Mouse (Mus musculus) forebrain, embryonic 14.5 days (tissue): ENCODE results near the gene Pfkfb3. TPM values are rescaled to one million over a fixed set of nuclear protein-coding genes. Genes with fewer than 3 reads are reported as not detected.

Experiments used
- ATAC-seq: fragments of 200-750 bp; cut with Nextera tagmentation; 2 replicates; pipeline ENCODE4 v1.8.0; 2017; ENCODE audit warnings: mild to moderate bottlenecking, moderate library complexity
- DNase-seq: peaks from one replicate; pipeline ENCODE4 v3.0.0-alpha.2; 2015; ENCODE audit warnings: low spot score
- H3K27ac ChIP-seq: fragments of 300-500 bp; sonication (generic); 2 replicates; pipeline ENCODE4 v1.5.1; 2014; ENCODE audit warnings: low read depth, mild to moderate bottlenecking, control low read depth, low read length, moderate library complexity
- H3K27me3 ChIP-seq: fragments of 300-500 bp; sonication (generic); replicated peaks from 2 replicates; pipeline ENCODE4 v1.6.1; 2014; ENCODE audit warnings: low read length, control low read depth, mixed read lengths; ENCODE audit not compliant: control insufficient read depth, insufficient read depth
- H3K36me3 ChIP-seq: fragments of 300-500 bp; sonication (generic); 2 replicates; pipeline ENCODE4 v1.6.1; 2014; ENCODE audit warnings: low read length, control low read depth; ENCODE audit not compliant: control insufficient read depth, insufficient read depth
- H3K4me1 ChIP-seq: fragments of 300-500 bp; sonication (generic); 2 replicates; pipeline ENCODE4 v1.6.1; 2014; ENCODE audit warnings: antibody characterized with exemption, low read length, control low read depth; ENCODE audit not compliant: control insufficient read depth, insufficient read depth
- H3K4me2 ChIP-seq: fragments of 300-500 bp; sonication (generic); 2 replicates; pipeline ENCODE4 v1.6.1; 2014; ENCODE audit warnings: mild to moderate bottlenecking, control low read depth, low read length
- H3K4me3 ChIP-seq: fragments of 300-500 bp; sonication (generic); 2 replicates; pipeline ENCODE4 v1.5.1; 2014; ENCODE audit warnings: low read depth, low read length, control low read depth
- H3K9ac ChIP-seq: fragments of 300-500 bp; sonication (generic); 2 replicates; pipeline ENCODE4 v1.6.1; 2014; ENCODE audit warnings: mild to moderate bottlenecking, low read length, control low read depth, moderate library complexity
- H3K9me3 ChIP-seq: fragments of 300-500 bp; sonication (generic); replicated peaks from 2 replicates; pipeline ENCODE4 v1.6.1; 2016; ENCODE audit warnings: low read length, control low read depth, mixed read lengths; ENCODE audit not compliant: control insufficient read depth
- WGBS: fragments of 180-500 bp; shearing (Covaris S2); extraction: QIAGEN DNeasy Blood & Tissue Kit; methylation state at CpG from one replicate; pipeline ENCODE4 v1.1.7; 2014; 5-methylcytosine and 5-hydroxymethylcytosine counted together
- polyA plus RNA-seq: library from polyadenylated mRNA; unstranded; fragments of >200 nt; fragmentation: Nextera tagmentation; extraction: Ambion mirVana; gene quantifications from 2 replicates; pipeline ENCODE4 v1.2.1, GENCODE M21; 2014

Pfkfb3 gene
- polyA plus RNA-seq, 1 experiment from 2014 or later = 19.8 TPM

GRCm38 (mm10) chr2:11557244-11557643, 3.4 kb upstream of the Pfkfb3 start:
- H3K4me1 ChIP-seq = peaks cover 4% of the 10 kb centered on the region; the same call in 1 of the 2 replicates
- ATAC-seq = no peak

GRCm38 (mm10) chr2:11555316-11555715, 1.4 kb upstream of the Pfkfb3 start:
- Histone ChIP-seq H3K27ac (no peak overlapping the region), H3K4me2 (no peak overlapping the region), H3K4me3 (no peak overlapping the region), H3K27me3 (peaks cover 4% of the 10 kb centered on the region; the same call in 1 of the 2 replicates), H3K9ac (no peak overlapping the region), H3K9me3 (no peaks in the 10 kb centered on the region), H3K36me3 (no peaks in the 10 kb centered on the region), H3K4me1 (peaks cover 4% of the 10 kb centered on the region; the same call in 1 of the 2 replicates)
- ATAC-seq (no peak), DNase-seq (no peak)
- WGBS = 56% methylated on average over 6 of the region's 6 CpGs

More at GRCm38 (mm10) chr2:11557244-11557643, 3.4 kb upstream of the Pfkfb3 start:
- Histone ChIP-seq H3K27ac (no peak overlapping the region), H3K4me2 (no peak overlapping the region), H3K9ac (no peak overlapping the region), H3K9me3 (no peaks in the 10 kb centered on the region), H3K36me3 (no peaks in the 10 kb centered on the region), H3K4me3 (no peak overlapping the region), H3K27me3 (peaks cover 4% of the 10 kb centered on the region; the same call in 1 of the 2 replicates)
- no peak for DNase-seq
- 48% methylated on average over 3 of the region's 3 CpGs for WGBS

- H3K4me2 ChIP-seq = peak overlapping the region; percentile 99
- no peak overlapping the region for H3K27ac ChIP-seq
- WGBS = 5% methylated on average over 15 of the region's 15 CpGs
- no peaks in the 10 kb centered on the region for H3K36me3 ChIP-seq
- H3K9me3 ChIP-seq = no peaks in the 10 kb centered on the region
- ATAC-seq = peak; percentile 40
- peaks cover 4% of the 10 kb centered on the region; the same call in 1 of the 2 replicates for H3K27me3 ChIP-seq
- peak overlapping the region; percentile 55 for H3K4me3 ChIP-seq
- H3K4me1 ChIP-seq = peaks cover 4% of the 10 kb centered on the region; the same call in 1 of the 2 replicates
- peak overlapping the region; percentile 68 for H3K9ac ChIP-seq
- peak; percentile 10 for DNase-seq
Measured at GRCm38 (mm10) chr2:11552966-11553451, 868 bp downstream of the Pfkfb3 start.

GRCm38 (mm10) chr2:11552297-11552821, 1.5 kb downstream of the Pfkfb3 start:
- ATAC-seq (peak; percentile 18), DNase-seq (no peak)
- WGBS = 10% methylated on average over 9 of the region's 9 CpGs
- Histone ChIP-seq H3K4me2 (peak overlapping the region; percentile 99; the same call in 1 of the 2 replicates), H3K4me1 (peaks cover 4% of the 10 kb centered on the region; the same call in 1 of the 2 replicates), H3K27ac (no peak overlapping the region), H3K9ac (no peak overlapping the region), H3K36me3 (no peaks in the 10 kb centered on the region), H3K4me3 (no peak overlapping the region), H3K9me3 (no peaks in the 10 kb centered on the region), H3K27me3 (peaks cover 4% of the 10 kb centered on the region; the same call in 1 of the 2 replicates)

GRCm38 (mm10) chr2:11551726-11552125, 2.2 kb downstream of the Pfkfb3 start:
- H3K27me3 ChIP-seq = peaks cover 4% of the 10 kb centered on the region; the same call in 1 of the 2 replicates
- no peaks in the 10 kb centered on the region for H3K9me3 ChIP-seq
- peaks cover 4% of the 10 kb centered on the region; the same call in 1 of the 2 replicates for H3K4me1 ChIP-seq
- H3K4me3 ChIP-seq = no peak overlapping the region
- H3K9ac ChIP-seq = no peak overlapping the region
- no peaks in the 10 kb centered on the region for H3K36me3 ChIP-seq
- no peak overlapping the region for H3K4me2 ChIP-seq
- 3% methylated on average over 1 of the region's 1 CpGs for WGBS
- DNase-seq = no peak
- no peak for ATAC-seq
- H3K27ac ChIP-seq = no peak overlapping the region

- no peaks in the 10 kb centered on the region for H3K36me3 ChIP-seq
- no peak for DNase-seq
- H3K9ac ChIP-seq = no peak overlapping the region
- no peaks in the 10 kb centered on the region for H3K9me3 ChIP-seq
- H3K4me3 ChIP-seq = no peak overlapping the region
- H3K27me3 ChIP-seq = no peaks in the 10 kb centered on the region; the same call in 1 of the 2 replicates
- H3K4me2 ChIP-seq = no peak overlapping the region
- H3K4me1 ChIP-seq = peaks cover 4% of the 10 kb centered on the region; the same call in 1 of the 2 replicates
- 91% methylated on average over 10 of the region's 10 CpGs for WGBS
- H3K27ac ChIP-seq = no peak overlapping the region
- ATAC-seq = no peak
Measured at GRCm38 (mm10) chr2:11548508-11548907, 5.4 kb downstream of the Pfkfb3 start.

- 52% methylated on average over 2 of the region's 2 CpGs for WGBS
Measured at GRCm38 (mm10) chr2:11547609-11548008, 6.3 kb downstream of the Pfkfb3 start.

GRCm38 (mm10) chr2:11546091-11546490, 7.8 kb downstream of the Pfkfb3 start:
- Histone ChIP-seq H3K4me2 (no peak overlapping the region), H3K4me3 (no peak overlapping the region), H3K9ac (no peak overlapping the region), H3K4me1 (no peaks in the 10 kb centered on the region), H3K9me3 (no peaks in the 10 kb centered on the region), H3K36me3 (no peaks in the 10 kb centered on the region), H3K27ac (no peak overlapping the region), H3K27me3 (no peaks in the 10 kb centered on the region)
- DNase-seq (no peak), ATAC-seq (no peak)
- 87% methylated on average over 8 of the region's 8 CpGs for WGBS

More at GRCm38 (mm10) chr2:11547609-11548008, 6.3 kb downstream of the Pfkfb3 start:
- no peak overlapping the region for H3K4me2 ChIP-seq
- H3K9me3 ChIP-seq = no peaks in the 10 kb centered on the region
- no peak overlapping the region for H3K9ac ChIP-seq
- H3K4me3 ChIP-seq = no peak overlapping the region
- DNase-seq (no peak), ATAC-seq (no peak)
- peaks cover under 1% of the 10 kb centered on the region; the same call in 1 of the 2 replicates for H3K4me1 ChIP-seq
- H3K27ac ChIP-seq = no peak overlapping the region
- no peaks in the 10 kb centered on the region for H3K36me3 ChIP-seq
- no peaks in the 10 kb centered on the region for H3K27me3 ChIP-seq

GRCm38 (mm10) chr2:11545380-11545779, 8.5 kb downstream of the Pfkfb3 start:
- no peak overlapping the region for H3K4me3 ChIP-seq
- no peaks in the 10 kb centered on the region for H3K4me1 ChIP-seq
- H3K27ac ChIP-seq = no peak overlapping the region
- DNase-seq (no peak), ATAC-seq (no peak)
- 47% methylated on average over 1 of the region's 1 CpGs for WGBS
- H3K9me3 ChIP-seq = no peaks in the 10 kb centered on the region
- H3K4me2 ChIP-seq = no peak overlapping the region
- H3K27me3 ChIP-seq = no peaks in the 10 kb centered on the region
- H3K9ac ChIP-seq = no peak overlapping the region
- no peaks in the 10 kb centered on the region for H3K36me3 ChIP-seq
